Mouse (Mus musculus): ENCODE data around the gene Ms4a6c. TPM values are rescaled to one million over a fixed set of nuclear protein-coding genes. Genes with fewer than 3 reads are reported as not detected.

Ms4a6c gene
- total and polyA plus RNA-seq, 3 experiments: 5.0 to 20.0 (median 14.3) TPM

GRCm38 (mm10) chr19:11484388-11484787 is 15.2 kb downstream of the Ms4a6c start:
- in situ Hi-C loops (cut with MboI; ENCODE audit: low pct_ligation_motif_present, low pct_unique_long_range_greater_than_20kb, low sequenced_read_pairs) (no loop called here), dilution Hi-C loops (cut with MboI; ENCODE audit: extremely low pct_ligation_motif_present, extremely low pct_unique_long_range_greater_than_20kb, low sequenced_read_pairs) (no loop called here)
- no peak overlapping the region; the same call in 1 of the 2 replicates for H3K9ac ChIP-seq (ENCODE audit: insufficient read depth, low read depth)
- peaks cover 0 to 3% of the 10 kb centered on the region in 2 experiments for H3K36me3 ChIP-seq (replicated peaks in 1 of 2; ENCODE audit: control insufficient read depth in 1 of 2, insufficient read depth in 1 of 2, low read length in 1 of 2)
- H3K4me2 ChIP-seq (ENCODE audit: insufficient read depth, low read depth, poor library complexity, severe bottlenecking): no peak overlapping the region
- H3K4me3 ChIP-seq (replicated peaks in 1 of 3; ENCODE audit: low read depth in 2 of 3, low read length in 2 of 3, poor library complexity in 1 of 3): no peak overlapping the region
- no peaks in the 10 kb centered on the region for H3K9me3 ChIP-seq (replicated peaks; ENCODE audit: low read length)
- no peak for TF ChIP-seq USF1 (IDR thresholded peaks at IDR 0.05; ENCODE audit: low read depth, low read length)
- TF ChIP-seq CTCF (conservative IDR thresholded peaks at IDR 0.05 in 1 of 2, IDR thresholded peaks at IDR 0.05 in 1 of 2; ENCODE audit: low read depth in 2 of 2, low read length in 2 of 2): no peak
- TF ChIP-seq MEF2A (IDR thresholded peaks at IDR 0.05; ENCODE audit: borderline replicate concordance, low read depth, low read length): no peak
- no peak for TF ChIP-seq MAFK (IDR thresholded peaks at IDR 0.05; ENCODE audit: insufficient replicate concordance, low read length)
- TF ChIP-seq TBP (conservative IDR thresholded peaks at IDR 0.05; ENCODE audit: low read depth, low read length): no peak
- TF ChIP-seq NELFE (IDR thresholded peaks at IDR 0.05; ENCODE audit: low read depth, low read length): no peak
- no peak for TF ChIP-seq UBTF (IDR thresholded peaks at IDR 0.05; ENCODE audit: low read depth, low read length)
- no peak for TF ChIP-seq ZMIZ1 (IDR thresholded peaks at IDR 0.05; ENCODE audit: low read depth, low read length)
- no peak for TF ChIP-seq KAT2A (IDR thresholded peaks at IDR 0.05; ENCODE audit: insufficient replicate concordance, low read length)
- no peak for TF ChIP-seq NRF1 (IDR thresholded peaks at IDR 0.05; ENCODE audit: low read depth, low read length)
- no peak for TF ChIP-seq USF2 (conservative IDR thresholded peaks at IDR 0.05; ENCODE audit: low read depth, low read length)
- TF ChIP-seq TCF12 (IDR thresholded peaks at IDR 0.05; ENCODE audit: low read depth, low read length): no peak
- TF ChIP-seq RAD21 (IDR thresholded peaks at IDR 0.05; ENCODE audit: low read depth, low read length): no peak
- TF ChIP-seq MXI1 (IDR thresholded peaks at IDR 0.05; ENCODE audit: low read depth, low read length): no peak
- no peak for TF ChIP-seq JUND (conservative IDR thresholded peaks at IDR 0.05; ENCODE audit: low read depth, low read length)
- TF ChIP-seq POLR2AphosphoS2 (IDR thresholded peaks at IDR 0.05; ENCODE audit: low read depth, low read length): no peak
- no peak for TF ChIP-seq ZNF384 (IDR thresholded peaks at IDR 0.05; ENCODE audit: low read depth, low read length)
- no peak for TF ChIP-seq E2F4 (IDR thresholded peaks at IDR 0.05; ENCODE audit: insufficient replicate concordance, low read depth, low read length)
- no peak for TF ChIP-seq ZKSCAN1 (IDR thresholded peaks at IDR 0.05; ENCODE audit: borderline replicate concordance, low read depth, low read length)
- no peak for TF ChIP-seq ZC3H11A (IDR thresholded peaks at IDR 0.05; ENCODE audit: low read depth, low read length)
- H3K27me3 ChIP-seq (replicated peaks): no peaks in the 10 kb centered on the region
- H3K79me2 ChIP-seq (replicated peaks; ENCODE audit: control insufficient read depth, extremely low read depth, insufficient read depth, poor library complexity, severe bottlenecking): no peaks in the 10 kb centered on the region
- peaks cover 3 to 29% of the 10 kb centered on the region in 2 experiments; a peak in 3 of 4 replicates for H3K4me1 ChIP-seq (ENCODE audit: control insufficient read depth in 1 of 2, insufficient read depth in 2 of 2)
- no peak for DNase-seq (ENCODE audit: extremely low read depth)
- no peak overlapping the region for H3K27ac ChIP-seq (ENCODE audit: insufficient read depth, low read depth)

DNA sequence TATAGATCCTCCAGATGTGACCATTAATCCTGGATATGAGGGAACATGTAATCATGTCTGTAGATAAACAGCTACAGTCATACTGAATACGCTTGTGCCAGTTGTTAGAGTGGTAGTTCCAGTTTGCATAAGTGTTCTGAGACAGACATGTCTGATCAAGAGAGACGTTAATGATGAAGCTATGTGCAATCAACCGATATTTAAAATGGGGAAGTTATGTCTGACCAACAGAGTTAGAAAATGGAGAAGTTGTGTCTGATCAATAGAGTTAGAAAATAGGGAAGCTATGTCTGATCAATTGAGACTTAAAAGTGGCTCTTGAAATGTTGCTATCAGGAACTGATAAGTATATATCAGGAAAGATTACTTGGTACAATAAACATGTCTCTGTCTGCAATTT is 16.1 kb downstream of the Ms4a6c start:
- H3K4me1 ChIP-seq (ENCODE audit: control insufficient read depth in 1 of 2, insufficient read depth in 2 of 2): peaks cover 3 to 23% of the 10 kb centered on the region in 2 experiments; a peak in 3 of 4 replicates
- H3K9me3 ChIP-seq (replicated peaks; ENCODE audit: low read length): no peaks in the 10 kb centered on the region
- H3K36me3 ChIP-seq (replicated peaks in 1 of 2; ENCODE audit: control insufficient read depth in 1 of 2, insufficient read depth in 1 of 2, low read length in 1 of 2): no peaks in the 10 kb centered on the region
- dilution Hi-C loops (cut with MboI; ENCODE audit: extremely low pct_ligation_motif_present, extremely low pct_unique_long_range_greater_than_20kb, low sequenced_read_pairs) (no loop called here), in situ Hi-C loops (cut with MboI; ENCODE audit: low pct_ligation_motif_present, low pct_unique_long_range_greater_than_20kb, low sequenced_read_pairs) (no loop called here)
- TF ChIP-seq USF2 (conservative IDR thresholded peaks at IDR 0.05; ENCODE audit: low read depth, low read length) (no peak), POLR2A (IDR thresholded peaks at IDR 0.05; ENCODE audit: low read depth, low read length) (no peak), CHD2 (IDR thresholded peaks at IDR 0.05; ENCODE audit: low read length) (no peak), PAX5 (IDR thresholded peaks at IDR 0.05; ENCODE audit: low read length) (no peak), MYC (IDR thresholded peaks at IDR 0.05; ENCODE audit: low read depth, low read length) (no peak), JUND (conservative IDR thresholded peaks at IDR 0.05; ENCODE audit: low read depth, low read length) (no peak), MAZ (IDR thresholded peaks at IDR 0.05; ENCODE audit: low read depth, low read length) (no peak)
- no peak overlapping the region for H3K4me3 ChIP-seq (replicated peaks in 1 of 3; ENCODE audit: low read depth in 2 of 3, low read length in 2 of 3, poor library complexity in 1 of 3)
- DNase-seq (ENCODE audit: extremely low read depth): peak; percentile 65
- no peaks in the 10 kb centered on the region for H3K79me2 ChIP-seq (replicated peaks; ENCODE audit: control insufficient read depth, extremely low read depth, insufficient read depth, poor library complexity, severe bottlenecking)
- no peaks in the 10 kb centered on the region for H3K27me3 ChIP-seq (replicated peaks)
- no peak overlapping the region for H3K9ac ChIP-seq (ENCODE audit: insufficient read depth, low read depth)
- no peak overlapping the region for H3K27ac ChIP-seq (ENCODE audit: insufficient read depth, low read depth)
- peak overlapping the region; percentile 39 for H3K4me2 ChIP-seq (ENCODE audit: insufficient read depth, low read depth, poor library complexity, severe bottlenecking)

Data from CH12.LX (cell line).